10 mouse cellular contexts compared by ENCODE assay signal in the genomic region with DNA sequence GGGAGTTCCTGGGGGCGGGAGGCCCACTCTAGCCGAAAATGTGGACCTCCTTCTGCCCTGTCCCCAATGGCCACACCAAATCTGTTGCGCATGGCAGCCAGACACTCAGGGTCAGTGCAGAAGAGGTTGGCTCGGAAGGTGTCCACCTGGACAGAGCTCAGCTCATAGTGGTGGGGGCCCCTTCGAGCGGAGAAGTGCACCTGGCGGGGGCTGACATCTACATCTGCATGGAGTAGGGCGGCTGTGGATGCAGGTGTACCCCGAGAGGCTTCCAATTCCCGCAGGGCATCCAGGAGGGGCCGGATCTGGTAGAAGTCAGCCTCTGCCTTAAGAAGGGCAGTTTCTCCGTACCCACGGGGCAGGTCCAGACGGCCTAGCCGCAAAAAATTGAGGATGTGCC. TPM values are rescaled to one million over a fixed set of nuclear protein-coding genes. Genes with fewer than 3 reads are reported as not detected.
DNase-seq lines count a peak whose midpoint lies in the region; ATAC-seq lines count a peak whose summit lies in the region.
"Had no signal": no experiment of that assay in that cellular context is flagged by ENCODE, and none has a peak within 500 bp of the region (broad histone marks: within the 10 kb centered on the region; RNA-seq: fewer than 3 reads in every experiment).

No protein-coding gene starts in this region.

- H3K27ac ChIP-seq in lung, embryonic 15.5 days = no peak overlapping the region
- no peak overlapping the region for H3K27ac ChIP-seq in forebrain, embryonic 13.5 days
- no peak overlapping the region for H3K27ac ChIP-seq in limb, embryonic 11.5 days (replicated peaks; ENCODE audit: low read depth, low read length)
- H3K27ac ChIP-seq in neural tube, embryonic 15.5 days (replicated peaks) = no peak overlapping the region

- 41% methylated on average over 15 of the region's 15 CpGs for WGBS in lung, embryonic 15.5 days
- 62% methylated on average over 15 of the region's 15 CpGs for WGBS in forebrain, embryonic 13.5 days
- 54% methylated on average over 15 of the region's 15 CpGs for WGBS in limb, embryonic 11.5 days
- WGBS in neural tube, embryonic 15.5 days = 61% methylated on average over 15 of the region's 15 CpGs

- H3K4me3 ChIP-seq in lung, embryonic 15.5 days = peak overlapping the region; percentile 51
- H3K4me3 ChIP-seq in forebrain, embryonic 13.5 days = no peak overlapping the region
- H3K4me3 ChIP-seq in limb, embryonic 11.5 days (ENCODE audit: low read depth, low read length) = peak overlapping the region; percentile 38
- peak overlapping the region; percentile 49 for H3K4me3 ChIP-seq in neural tube, embryonic 15.5 days (replicated peaks)

- H3K36me3 ChIP-seq in lung, embryonic 15.5 days = no peaks in the 10 kb centered on the region
- H3K36me3 ChIP-seq in forebrain, embryonic 13.5 days (ENCODE audit: poor library complexity, severe bottlenecking) = no peaks in the 10 kb centered on the region
- no peaks in the 10 kb centered on the region for H3K36me3 ChIP-seq in limb, embryonic 11.5 days (ENCODE audit: control insufficient read depth, insufficient read depth, low read length)
- no peaks in the 10 kb centered on the region for H3K36me3 ChIP-seq in neural tube, embryonic 15.5 days

- peak overlapping the region; percentile 51 for H3K9ac ChIP-seq in lung, embryonic 15.5 days
- H3K9ac ChIP-seq in forebrain, embryonic 13.5 days = peak overlapping the region; percentile 58; the same call in 1 of the 2 replicates
- peak overlapping the region; percentile 32; the same call in 1 of the 2 replicates for H3K9ac ChIP-seq in limb, embryonic 11.5 days (ENCODE audit: low read length)
- no peak overlapping the region for H3K9ac ChIP-seq in neural tube, embryonic 15.5 days (replicated peaks)

- H3K4me1 ChIP-seq in lung, embryonic 15.5 days = peaks cover 72% of the 10 kb centered on the region
- H3K4me1 ChIP-seq in forebrain, embryonic 13.5 days = peaks cover 26% of the 10 kb centered on the region
- H3K4me1 ChIP-seq in limb, embryonic 11.5 days (ENCODE audit: control insufficient read depth, insufficient read depth, low read length) = peaks cover 12% of the 10 kb centered on the region
- peaks cover 39% of the 10 kb centered on the region for H3K4me1 ChIP-seq in neural tube, embryonic 15.5 days

- H3K27me3 ChIP-seq in lung, embryonic 15.5 days = no peaks in the 10 kb centered on the region
- peaks cover 39% of the 10 kb centered on the region for H3K27me3 ChIP-seq in forebrain, embryonic 13.5 days
- no peaks in the 10 kb centered on the region for H3K27me3 ChIP-seq in limb, embryonic 11.5 days (ENCODE audit: control insufficient read depth, insufficient read depth, low read length)
- H3K27me3 ChIP-seq in neural tube, embryonic 15.5 days (replicated peaks) = peaks cover 8% of the 10 kb centered on the region; the same call in 1 of the 2 replicates

- no peaks in the 10 kb centered on the region for H3K9me3 ChIP-seq in lung, embryonic 15.5 days
- no peaks in the 10 kb centered on the region for H3K9me3 ChIP-seq in forebrain, embryonic 13.5 days (replicated peaks)
- no peaks in the 10 kb centered on the region for H3K9me3 ChIP-seq in limb, embryonic 11.5 days (ENCODE audit: control insufficient read depth, low read length)
- no peaks in the 10 kb centered on the region for H3K9me3 ChIP-seq in neural tube, embryonic 15.5 days (replicated peaks)

- ATAC-seq in lung, embryonic 15.5 days (ENCODE audit: borderline replicate concordance, extremely low read depth, low FRiP score, low TSS enrichment) = no peak
- ATAC-seq in forebrain, embryonic 13.5 days = no peak
- no peak for ATAC-seq in limb, embryonic 11.5 days (ENCODE audit: insufficient number of reproducible peaks, low FRiP score, low TSS enrichment, low read depth)
- ATAC-seq in neural tube, embryonic 15.5 days (ENCODE audit: low FRiP score) = no peak
- ATAC-seq in monocyte, adult 5-6 weeks (replicated peaks; ENCODE audit: insufficient number of reproducible peaks, low FRiP score, low TSS enrichment, poor library complexity, severe bottlenecking) = no peak

- DNase-seq in lung, postnatal 25 days (ENCODE audit: low spot score) = no peak
- no peak for DNase-seq in limb, embryonic 11.5 days (ENCODE audit: low spot score)
- no peak for DNase-seq in retina, postnatal 1 day
- no peak for DNase-seq in ovary, postnatal 36 days (ENCODE audit: low spot score)

- H3K4me2 ChIP-seq in lung, embryonic 15.5 days = peak overlapping the region; percentile 78
- H3K4me2 ChIP-seq in forebrain, embryonic 13.5 days = peak overlapping the region; percentile 67
- peak overlapping the region; percentile 83 for H3K4me2 ChIP-seq in limb, embryonic 11.5 days (ENCODE audit: low read depth, severe bottlenecking)
- peak overlapping the region; percentile 78 for H3K4me2 ChIP-seq in neural tube, embryonic 15.5 days

RNA-seq across cellular contexts. Expression of a gene that starts 1.5 kb away (rescaled TPM):
- polyA plus RNA-seq in lung, embryonic 15.5 days (2015; fragmentation: Nextera tagmentation; extraction: Ambion mirVana) = 8.1 and 8.6 TPM in 2 replicates
- 1.3 and 1.4 TPM in 2 replicates for polyA plus RNA-seq in forebrain, embryonic 13.5 days (2015; fragmentation: Nextera tagmentation; extraction: Ambion mirVana)
- 3.7 and 4.3 TPM in 2 replicates for polyA plus RNA-seq in limb, embryonic 11.5 days (2014; fragmentation: Nextera tagmentation; extraction: Ambion mirVana)
- polyA plus RNA-seq in neural tube, embryonic 15.5 days (2015; fragmentation: Nextera tagmentation; extraction: Ambion mirVana) = 2.1 and 3.2 TPM in 2 replicates
- total RNA-seq in monocyte, adult 5-6 weeks (2017) = 1.6 to 9.9 TPM (median 2.5 TPM) in 3 replicates

RNA-seq across cellular contexts. Expression of a gene that starts 1.9 kb away (rescaled TPM):
- polyA plus RNA-seq in lung, embryonic 15.5 days (2015; fragmentation: Nextera tagmentation; extraction: Ambion mirVana) = not detected in 2 replicates
- polyA plus RNA-seq in forebrain, embryonic 13.5 days (2015; fragmentation: Nextera tagmentation; extraction: Ambion mirVana) = not detected in 2 replicates
- polyA plus RNA-seq in limb, embryonic 11.5 days (2014; fragmentation: Nextera tagmentation; extraction: Ambion mirVana) = not detected in 2 replicates
- not detected in 2 replicates for polyA plus RNA-seq in neural tube, embryonic 15.5 days (2015; fragmentation: Nextera tagmentation; extraction: Ambion mirVana)
- total RNA-seq in monocyte, adult 5-6 weeks (2017) = not detected in 3 replicates
- total RNA-seq: megakaryocyte-erythroid progenitor cell, adult 5-6 weeks had no signal
- polyA plus RNA-seq: thymus, adult 2 months had no signal

RNA-seq across cellular contexts. Expression of a gene that starts 15.6 kb away (rescaled TPM):
- polyA plus RNA-seq in lung, embryonic 15.5 days (2015; fragmentation: Nextera tagmentation; extraction: Ambion mirVana) = 1.4 and 5.0 TPM in 2 replicates
- 0.28 and 0.34 TPM in 2 replicates for polyA plus RNA-seq in forebrain, embryonic 13.5 days (2015; fragmentation: Nextera tagmentation; extraction: Ambion mirVana)
- polyA plus RNA-seq in limb, embryonic 11.5 days (2014; fragmentation: Nextera tagmentation; extraction: Ambion mirVana) = 0.72 and 0.78 TPM in 2 replicates
- 0.40 and 16.3 TPM in 2 replicates for polyA plus RNA-seq in neural tube, embryonic 15.5 days (2015; fragmentation: Nextera tagmentation; extraction: Ambion mirVana)
- 83.6 to 201 TPM (median 84.0 TPM) in 3 replicates for total RNA-seq in monocyte, adult 5-6 weeks (2017)

RNA-seq across cellular contexts. Expression of a gene that starts 21.1 kb away (rescaled TPM):
- polyA plus RNA-seq in lung, embryonic 15.5 days (2015; fragmentation: Nextera tagmentation; extraction: Ambion mirVana) = 11.9 and 13.0 TPM in 2 replicates
- polyA plus RNA-seq in forebrain, embryonic 13.5 days (2015; fragmentation: Nextera tagmentation; extraction: Ambion mirVana) = 19.1 and 20.3 TPM in 2 replicates
- polyA plus RNA-seq in limb, embryonic 11.5 days (2014; fragmentation: Nextera tagmentation; extraction: Ambion mirVana) = 24.8 and 26.5 TPM in 2 replicates
- polyA plus RNA-seq in neural tube, embryonic 15.5 days (2015; fragmentation: Nextera tagmentation; extraction: Ambion mirVana) = 6.3 and 6.5 TPM in 2 replicates
- total RNA-seq in monocyte, adult 5-6 weeks (2017) = 0.87 TPM in 1 of 3 replicates, not detected in the others

RNA-seq across cellular contexts. Expression of a gene that starts 21.2 kb away (rescaled TPM):
- polyA plus RNA-seq in lung, embryonic 15.5 days (2015; fragmentation: Nextera tagmentation; extraction: Ambion mirVana) = 7.1 and 8.0 TPM in 2 replicates
- polyA plus RNA-seq in forebrain, embryonic 13.5 days (2015; fragmentation: Nextera tagmentation; extraction: Ambion mirVana) = 15.5 and 20.2 TPM in 2 replicates
- 15.3 and 15.5 TPM in 2 replicates for polyA plus RNA-seq in limb, embryonic 11.5 days (2014; fragmentation: Nextera tagmentation; extraction: Ambion mirVana)
- polyA plus RNA-seq in neural tube, embryonic 15.5 days (2015; fragmentation: Nextera tagmentation; extraction: Ambion mirVana) = 15.7 and 17.0 TPM in 2 replicates
- total RNA-seq in monocyte, adult 5-6 weeks (2017) = 16.1 to 57.8 TPM (median 24.6 TPM) in 3 replicates
